Mouse (Mus musculus) E14TG2a.4 (cell line): ENCODE data around the gene 1700024P04Rik.

ENCODE experiments used
- CTCF ChIP-seq: conservative IDR thresholded peaks from 2 replicates; pipeline ENCODE4 v1.5.1; 2014; ENCODE audit warnings: low read length
- NANOG ChIP-seq: IDR thresholded peaks from 2 replicates; pipeline ENCODE4 v1.6.1; 2014; ENCODE audit warnings: borderline replicate concordance, low read length, mixed read lengths

DNA sequence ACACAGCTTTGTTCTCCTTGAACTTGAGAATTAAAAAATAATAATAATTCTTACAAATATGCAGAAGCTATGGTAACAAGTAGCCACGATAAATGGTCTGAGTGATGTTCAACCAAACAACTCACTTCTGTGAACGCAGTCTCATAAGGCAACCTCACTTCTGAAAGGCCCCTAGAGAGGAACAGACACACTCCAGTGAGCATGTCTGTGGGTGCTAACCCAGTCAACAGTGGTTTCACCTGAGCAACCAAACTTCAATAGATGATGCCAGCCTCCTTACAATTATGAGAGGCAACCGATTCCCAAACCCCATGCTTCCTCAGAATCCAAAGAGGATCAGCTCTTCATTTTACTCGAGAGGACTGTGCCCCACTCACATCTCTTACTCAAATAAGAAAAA, 39.0 kb downstream of the 1700024P04Rik start:
- no peak for TF ChIP-seq CTCF
- no peak for TF ChIP-seq NANOG
